Mouse (Mus musculus) ES-E14 (cell line): ENCODE results near the gene Fscn2.

Experiments used
- MAFK ChIP-seq: IDR thresholded peaks from 2 replicates; pipeline ENCODE4 v1.6.1; 2014; ENCODE audit warnings: mild to moderate bottlenecking, low read depth, low read length, inconsistent platforms; ENCODE audit not compliant: insufficient read depth
- ZNF384 ChIP-seq: IDR thresholded peaks from 2 replicates; pipeline ENCODE4 v1.6.1; 2012; ENCODE audit warnings: low read depth, low read length, inconsistent platforms

- TF ChIP-seq ZNF384 (no peak), MAFK (no peak)
Observed at GRCm38 (mm10) chr11:120377337-120377736, 16.0 kb downstream of the Fscn2 start.
